Mouse (Mus musculus): ENCODE results near the gene Stip1.

DNA sequence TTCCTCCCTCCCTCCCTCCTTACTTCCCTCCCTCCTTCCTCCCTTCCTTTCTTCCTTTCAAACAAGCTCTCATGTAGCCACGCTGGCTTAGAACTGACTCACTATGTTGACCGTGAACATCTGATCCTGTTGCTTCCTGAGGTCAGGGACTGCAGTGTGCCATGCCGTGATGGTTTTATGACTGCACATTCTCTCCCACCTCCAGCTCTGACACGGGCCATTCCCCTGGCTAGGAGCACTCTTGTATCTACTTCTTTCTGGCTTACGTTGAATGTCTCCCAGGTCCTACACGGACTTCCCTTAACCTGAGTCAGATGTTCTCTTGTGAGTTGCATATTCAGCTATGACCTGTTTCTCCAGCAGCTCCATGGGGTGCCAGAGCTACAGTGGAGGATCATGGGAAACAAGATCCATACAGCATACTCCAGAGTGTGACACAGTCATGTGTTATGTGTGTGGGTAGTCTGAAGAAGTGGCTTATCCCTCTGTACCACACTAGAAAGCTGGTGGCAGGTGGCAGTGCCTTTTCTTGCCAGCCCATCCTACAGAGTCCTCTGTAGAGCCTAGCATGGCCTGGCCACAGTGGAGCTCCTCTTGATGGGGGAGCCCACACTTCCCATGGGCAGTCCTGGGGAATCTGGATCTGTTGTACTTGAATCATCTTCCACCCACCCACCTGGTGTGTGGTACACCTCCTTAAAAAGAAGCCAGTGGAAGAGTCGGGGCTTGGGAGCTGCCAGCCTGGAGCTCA, 41.9 kb upstream of the Stip1 start:
- no peak for TF ChIP-seq CTCF (IDR thresholded peaks at IDR 0.05; ENCODE audit: low read depth)
- no peak for TF ChIP-seq EP300 (IDR thresholded peaks at IDR 0.05; ENCODE audit: low read depth)
